Mouse (Mus musculus): ENCODE results near the gene Cacnb2. TPM values are rescaled to one million over a fixed set of nuclear protein-coding genes. Genes with fewer than 3 reads are reported as not detected.
A peak's percentile ranks its signal among the peaks of the same experiment; 100 is the strongest.

Cacnb2 gene
- polyA plus RNA-seq, 1 experiment from 2014 or later, result 14.3 TPM

DNA sequence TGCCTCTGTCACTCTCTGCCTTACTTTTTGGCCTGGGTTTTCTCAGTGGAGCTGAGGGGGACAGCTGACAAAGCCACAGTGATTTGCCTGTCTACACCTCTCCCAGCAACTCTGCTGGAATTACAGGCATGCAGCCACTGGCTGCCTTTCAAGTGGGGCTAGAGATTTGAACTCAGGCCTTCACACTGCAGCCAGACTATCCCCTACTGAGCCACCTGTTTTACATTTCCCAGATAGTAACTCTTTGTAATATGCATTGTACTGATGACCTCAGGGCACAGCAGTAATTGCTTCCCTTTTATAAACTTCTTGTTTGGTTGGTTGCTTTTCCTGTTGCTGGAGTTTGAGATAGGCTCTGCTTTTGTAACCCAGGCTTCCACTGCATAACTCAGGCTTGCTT lies 220.2 kb downstream of the Cacnb2 start:
- Histone ChIP-seq H3K9me3 (ENCODE audit: control insufficient read depth, low read length) (no peaks in the 10 kb centered on the region), H3K27ac (replicated peaks in 1 of 2; ENCODE audit: control insufficient read depth in 1 of 2, insufficient read depth in 1 of 2, low read depth in 2 of 2, low read length in 2 of 2) (peak overlapping the region; percentile 90 to 93), H3K9ac (ENCODE audit: low read length) (no peak overlapping the region), H3K36me3 (ENCODE audit: control insufficient read depth, insufficient read depth, low read length) (no peaks in the 10 kb centered on the region), H3K27me3 (ENCODE audit: control insufficient read depth, insufficient read depth, low read length) (no peaks in the 10 kb centered on the region), H3K4me2 (ENCODE audit: low read length) (0 out of 2 replicates have a peak overlapping the region, but pooled peaks have one; percentile 18), H3K4me1 (ENCODE audit: control insufficient read depth in 2 of 2, insufficient read depth in 2 of 2, low read length in 2 of 2) (peaks cover 5 to 35% of the 10 kb centered on the region in 2 experiments), H3K4me3 (ENCODE audit: control insufficient read depth in 1 of 2, insufficient read depth in 1 of 2, low read depth in 1 of 2, low read length in 2 of 2) (no peak overlapping the region)
- ATAC-seq (ENCODE audit: insufficient number of reproducible peaks, insufficient read depth, low FRiP score, low read depth), result peak; percentile 90

DNA sequence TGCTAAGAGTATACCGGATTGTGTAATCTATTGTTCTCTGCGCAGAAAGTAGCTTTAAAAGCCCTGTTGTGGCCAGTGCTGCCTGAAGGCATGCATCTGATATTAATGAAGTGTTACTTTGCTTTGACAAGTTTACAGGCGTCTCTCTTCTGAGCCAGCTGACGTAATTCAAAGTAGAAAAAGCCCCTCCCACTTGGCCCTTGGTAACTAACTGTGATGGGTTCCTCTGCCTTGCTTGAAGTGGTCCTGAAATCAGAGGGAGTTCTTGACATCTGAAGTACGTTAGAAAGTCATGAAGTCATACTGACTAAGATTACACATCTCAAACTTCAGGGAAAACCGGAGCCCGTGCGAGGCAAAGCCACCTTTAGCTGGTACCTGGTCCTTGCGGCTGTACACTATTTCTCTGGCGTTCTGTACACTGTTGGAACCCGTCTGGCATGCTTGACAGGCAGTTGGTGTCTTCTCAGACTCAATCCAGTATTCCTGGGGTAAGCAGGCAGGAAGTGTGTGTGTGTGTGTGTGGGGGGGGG lies 221.0 kb downstream of the Cacnb2 start:
- Histone ChIP-seq H3K9ac (ENCODE audit: low read length) (peak overlapping the region; percentile 74), H3K4me3 (ENCODE audit: control insufficient read depth in 1 of 2, insufficient read depth in 1 of 2, low read depth in 1 of 2, low read length in 2 of 2) (peak overlapping the region; percentile 39 to 42), H3K27me3 (ENCODE audit: control insufficient read depth, insufficient read depth, low read length) (no peaks in the 10 kb centered on the region), H3K27ac (replicated peaks in 1 of 2; ENCODE audit: control insufficient read depth in 1 of 2, insufficient read depth in 1 of 2, low read depth in 2 of 2, low read length in 2 of 2) (peak overlapping the region; percentile 86 to 93), H3K36me3 (ENCODE audit: control insufficient read depth, insufficient read depth, low read length) (no peaks in the 10 kb centered on the region), H3K4me2 (ENCODE audit: low read length) (peak overlapping the region; percentile 63), H3K4me1 (ENCODE audit: control insufficient read depth in 2 of 2, insufficient read depth in 2 of 2, low read length in 2 of 2) (peaks cover 5 to 43% of the 10 kb centered on the region in 2 experiments), H3K9me3 (ENCODE audit: control insufficient read depth, low read length) (no peaks in the 10 kb centered on the region)
- WGBS, result 14% methylated on average over 11 of the region's 11 CpGs
- ATAC-seq (ENCODE audit: insufficient number of reproducible peaks, insufficient read depth, low FRiP score, low read depth), result peak; percentile 66; the same call in 1 of the 2 replicates

DNA sequence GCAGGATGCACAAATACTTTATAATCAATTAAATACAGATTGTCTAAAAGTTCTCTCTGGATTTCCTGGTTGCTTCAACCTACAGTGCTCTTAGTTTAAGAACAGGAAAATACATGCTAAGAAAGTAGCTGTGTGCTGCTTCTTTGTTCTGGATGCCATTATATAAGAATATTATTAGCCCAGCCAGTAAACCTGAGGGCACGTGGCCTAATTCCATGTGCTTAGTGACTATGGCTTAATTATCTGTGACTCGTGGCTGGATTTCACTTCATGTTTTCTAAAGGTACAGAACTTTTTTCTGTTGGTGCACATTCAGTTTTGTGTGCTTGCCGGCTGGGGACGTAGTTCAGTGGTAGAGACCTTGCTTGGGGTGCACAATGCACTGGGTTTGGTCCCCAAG lies 222.3 kb downstream of the Cacnb2 start:
- Histone ChIP-seq H3K36me3 (ENCODE audit: control insufficient read depth, insufficient read depth, low read length) (no peaks in the 10 kb centered on the region), H3K9ac (ENCODE audit: low read length) (peak overlapping the region; percentile 59), H3K27me3 (ENCODE audit: control insufficient read depth, insufficient read depth, low read length) (no peaks in the 10 kb centered on the region), H3K4me3 (ENCODE audit: control insufficient read depth in 1 of 2, insufficient read depth in 1 of 2, low read depth in 1 of 2, low read length in 2 of 2) (peak overlapping the region in 1 of 2 experiments; percentile 18; a peak in 2 of 4 replicates), H3K4me1 (ENCODE audit: control insufficient read depth in 2 of 2, insufficient read depth in 2 of 2, low read length in 2 of 2) (peaks cover 5 to 50% of the 10 kb centered on the region in 2 experiments), H3K4me2 (ENCODE audit: low read length) (peak overlapping the region; percentile 59), H3K9me3 (ENCODE audit: control insufficient read depth, low read length) (no peaks in the 10 kb centered on the region), H3K27ac (replicated peaks in 1 of 2; ENCODE audit: control insufficient read depth in 1 of 2, insufficient read depth in 1 of 2, low read depth in 2 of 2, low read length in 2 of 2) (0 out of 4 replicates have a peak overlapping the region, but pooled peaks of 1 of the 2 experiments have one; percentile 11)
- no peak for ATAC-seq (ENCODE audit: insufficient number of reproducible peaks, insufficient read depth, low FRiP score, low read depth)
- WGBS, result 64% methylated on average over 4 of the region's 4 CpGs

DNA sequence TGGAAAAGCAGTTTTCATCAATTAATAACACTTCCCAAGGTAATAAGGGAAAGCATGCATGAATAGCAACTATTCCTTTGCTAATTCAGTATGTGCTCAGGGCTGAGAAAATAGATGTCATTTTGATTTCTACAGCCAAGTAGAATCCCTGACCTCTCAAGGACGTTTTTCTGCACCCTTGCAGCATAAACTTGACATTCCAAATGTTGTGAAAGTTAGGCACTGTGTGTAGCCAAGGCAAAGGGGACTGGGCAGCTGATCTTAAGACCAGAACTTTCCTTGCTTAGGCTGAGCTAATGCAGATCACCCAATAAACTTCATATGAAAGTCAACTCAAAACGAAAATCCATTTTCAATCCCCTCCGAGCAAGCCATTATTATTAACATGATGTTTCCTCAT lies 226.6 kb downstream of the Cacnb2 start:
- WGBS, result 63% methylated on average over 3 of the region's 3 CpGs
- Histone ChIP-seq H3K9me3 (ENCODE audit: control insufficient read depth, low read length) (no peaks in the 10 kb centered on the region), H3K9ac (ENCODE audit: low read length) (no peak overlapping the region; the same call in 1 of the 2 replicates), H3K4me1 (ENCODE audit: control insufficient read depth in 2 of 2, insufficient read depth in 2 of 2, low read length in 2 of 2) (peaks cover 2 to 44% of the 10 kb centered on the region in 2 experiments), H3K27me3 (ENCODE audit: control insufficient read depth, insufficient read depth, low read length) (no peaks in the 10 kb centered on the region), H3K4me3 (ENCODE audit: control insufficient read depth in 1 of 2, insufficient read depth in 1 of 2, low read depth in 1 of 2, low read length in 2 of 2) (no peak overlapping the region), H3K36me3 (ENCODE audit: control insufficient read depth, insufficient read depth, low read length) (no peaks in the 10 kb centered on the region), H3K27ac (replicated peaks in 1 of 2; ENCODE audit: control insufficient read depth in 1 of 2, insufficient read depth in 1 of 2, low read depth in 2 of 2, low read length in 2 of 2) (peak overlapping the region in 1 of 2 experiments; percentile 37; a peak in 1 of 4 replicates), H3K4me2 (ENCODE audit: low read length) (no peak overlapping the region)
- no peak for ATAC-seq (ENCODE audit: insufficient number of reproducible peaks, insufficient read depth, low FRiP score, low read depth)

DNA sequence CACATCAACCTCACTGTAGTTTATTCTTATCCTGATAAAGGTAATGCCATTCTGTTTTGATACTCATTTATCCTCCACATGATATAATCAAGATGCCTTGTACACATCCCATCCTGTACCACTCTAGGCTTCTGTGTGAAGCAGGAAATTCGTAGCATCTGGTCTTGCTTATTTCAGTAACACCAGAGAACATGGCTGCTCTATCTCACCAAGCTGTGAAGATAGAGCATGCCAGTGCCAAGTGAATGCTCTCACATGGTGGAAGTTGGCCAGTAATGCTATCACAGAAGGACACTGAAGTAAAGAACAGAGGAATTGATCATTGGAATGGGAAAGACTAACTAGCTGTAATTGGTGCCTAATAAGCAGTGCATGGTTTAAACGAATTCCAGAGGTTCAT lies 228.4 kb downstream of the Cacnb2 start:
- Histone ChIP-seq H3K4me3 (ENCODE audit: control insufficient read depth in 1 of 2, insufficient read depth in 1 of 2, low read depth in 1 of 2, low read length in 2 of 2) (no peak overlapping the region), H3K27me3 (ENCODE audit: control insufficient read depth, insufficient read depth, low read length) (no peaks in the 10 kb centered on the region), H3K36me3 (ENCODE audit: control insufficient read depth, insufficient read depth, low read length) (no peaks in the 10 kb centered on the region), H3K4me1 (ENCODE audit: control insufficient read depth in 2 of 2, insufficient read depth in 2 of 2, low read length in 2 of 2) (peaks cover 6 to 53% of the 10 kb centered on the region in 2 experiments), H3K4me2 (ENCODE audit: low read length) (no peak overlapping the region), H3K27ac (replicated peaks in 1 of 2; ENCODE audit: control insufficient read depth in 1 of 2, insufficient read depth in 1 of 2, low read depth in 2 of 2, low read length in 2 of 2) (no peak overlapping the region; a peak in 1 of 4 replicates), H3K9me3 (ENCODE audit: control insufficient read depth, low read length) (no peaks in the 10 kb centered on the region), H3K9ac (ENCODE audit: low read length) (no peak overlapping the region)
- no peak for ATAC-seq (ENCODE audit: insufficient number of reproducible peaks, insufficient read depth, low FRiP score, low read depth)
- WGBS, result 56% methylated on average over 2 of the region's 2 CpGs

DNA sequence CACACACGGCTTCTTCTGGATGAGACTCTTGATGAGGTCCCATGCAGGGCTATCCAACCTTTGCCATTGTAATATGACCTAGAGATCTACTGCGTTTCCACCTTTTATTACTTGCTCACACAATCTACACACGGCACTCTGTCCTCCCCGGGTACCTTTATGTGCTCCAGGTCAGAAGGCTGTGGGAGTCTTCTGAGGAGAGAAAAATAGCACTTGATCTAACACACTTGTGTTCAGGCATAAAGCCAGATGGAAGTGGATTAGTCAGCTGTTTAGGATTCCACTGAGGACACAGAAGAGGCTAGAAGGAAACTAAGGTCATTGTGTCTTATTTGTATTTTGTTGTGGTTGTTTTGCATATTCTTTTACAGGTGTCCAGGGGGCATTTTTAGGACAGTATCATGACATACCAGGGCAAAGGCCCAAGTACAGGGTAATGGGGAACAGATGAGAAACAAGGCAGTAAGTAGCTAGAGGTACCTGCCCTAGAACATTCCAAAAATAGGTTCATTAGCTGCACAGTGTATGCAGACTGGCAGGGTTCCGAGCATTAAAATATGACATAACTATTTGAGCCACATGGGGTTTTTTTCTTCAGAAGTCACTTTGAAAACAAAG lies 231.9 kb downstream of the Cacnb2 start:
- H3K27ac ChIP-seq (replicated peaks in 1 of 2; ENCODE audit: control insufficient read depth in 1 of 2, insufficient read depth in 1 of 2, low read depth in 2 of 2, low read length in 2 of 2), result peak overlapping the region; percentile 66 to 85
- 36% methylated on average over 5 of the region's 5 CpGs for WGBS
- H3K4me2 ChIP-seq (ENCODE audit: low read length), result peak overlapping the region; percentile 31
- H3K9ac ChIP-seq (ENCODE audit: low read length), result no peak overlapping the region
- H3K36me3 ChIP-seq (ENCODE audit: control insufficient read depth, insufficient read depth, low read length), result no peaks in the 10 kb centered on the region
- H3K4me3 ChIP-seq (ENCODE audit: control insufficient read depth in 1 of 2, insufficient read depth in 1 of 2, low read depth in 1 of 2, low read length in 2 of 2), result no peak overlapping the region
- H3K27me3 ChIP-seq (ENCODE audit: control insufficient read depth, insufficient read depth, low read length), result no peaks in the 10 kb centered on the region
- H3K9me3 ChIP-seq (ENCODE audit: control insufficient read depth, low read length), result no peaks in the 10 kb centered on the region
- H3K4me1 ChIP-seq (ENCODE audit: control insufficient read depth in 2 of 2, insufficient read depth in 2 of 2, low read length in 2 of 2), result peaks cover 6 to 49% of the 10 kb centered on the region in 2 experiments
- peak; percentile 47; the same call in 1 of the 2 replicates for ATAC-seq (ENCODE audit: insufficient number of reproducible peaks, insufficient read depth, low FRiP score, low read depth)

DNA sequence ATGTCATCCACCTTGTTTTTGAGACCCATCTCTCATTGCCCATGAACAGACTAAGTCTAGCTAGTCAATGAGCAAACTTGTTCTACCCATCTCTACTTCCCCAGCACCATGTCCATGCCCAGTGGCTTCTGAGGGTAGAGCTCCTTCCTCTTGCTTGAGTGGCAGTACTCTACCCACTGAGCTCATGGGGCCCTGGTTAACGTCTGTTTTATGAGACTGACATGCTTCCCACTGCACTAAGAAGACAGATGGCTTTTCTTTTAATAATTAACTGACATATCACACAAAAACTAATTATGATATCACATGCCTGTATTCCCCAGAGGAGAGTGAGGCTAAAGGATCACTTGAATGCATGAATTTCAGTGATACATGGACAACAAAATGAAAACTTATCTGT lies 238.4 kb downstream of the Cacnb2 start:
- H3K4me1 ChIP-seq (ENCODE audit: control insufficient read depth in 2 of 2, insufficient read depth in 2 of 2, low read length in 2 of 2), result peaks cover 0 to 19% of the 10 kb centered on the region in 2 experiments; a peak in 3 of 4 replicates
- no peak overlapping the region for H3K4me3 ChIP-seq (ENCODE audit: control insufficient read depth in 1 of 2, insufficient read depth in 1 of 2, low read depth in 1 of 2, low read length in 2 of 2)
- no peak overlapping the region for H3K4me2 ChIP-seq (ENCODE audit: low read length)
- H3K9ac ChIP-seq (ENCODE audit: low read length), result no peak overlapping the region
- no peaks in the 10 kb centered on the region for H3K9me3 ChIP-seq (ENCODE audit: control insufficient read depth, low read length)
- H3K36me3 ChIP-seq (ENCODE audit: control insufficient read depth, insufficient read depth, low read length), result no peaks in the 10 kb centered on the region
- ATAC-seq (ENCODE audit: insufficient number of reproducible peaks, insufficient read depth, low FRiP score, low read depth), result no peak
- no peaks in the 10 kb centered on the region for H3K27me3 ChIP-seq (ENCODE audit: control insufficient read depth, insufficient read depth, low read length)
- no peak overlapping the region for H3K27ac ChIP-seq (replicated peaks in 1 of 2; ENCODE audit: control insufficient read depth in 1 of 2, insufficient read depth in 1 of 2, low read depth in 2 of 2, low read length in 2 of 2)
- 62% methylated on average over 1 of the region's 1 CpGs for WGBS

Measured in heart, embryonic 14.5 days (tissue).